Mouse (Mus musculus): ENCODE data around the gene Mfng.

Mfng gene

GRCm38 (mm10) chr15:78773290-78773729 lies at the start of gene Mfng:
TSS of gene Mfng (minus strand) at chr15:78773475.
- peak; percentile 44 to 53 for DNase-seq (ENCODE audit: low spot score in 2 of 2)

GRCm38 (mm10) chr15:78816074-78816391 lies 42.8 kb upstream of the Mfng start:
- DNase-seq (ENCODE audit: low spot score in 2 of 2) = no peak

GRCm38 (mm10) chr15:78815314-78816073 lies 42.2 kb upstream of the Mfng start:
- no peak for DNase-seq (ENCODE audit: low spot score in 2 of 2)

GRCm38 (mm10) chr15:78813603-78814002 lies 40.3 kb upstream of the Mfng start:
- DNase-seq (ENCODE audit: low spot score in 2 of 2) = no peak

GRCm38 (mm10) chr15:78810146-78810545 lies 36.9 kb upstream of the Mfng start:
- no peak for DNase-seq (ENCODE audit: low spot score in 2 of 2)

GRCm38 (mm10) chr15:78809739-78810138 lies 36.5 kb upstream of the Mfng start:
- no peak for DNase-seq (ENCODE audit: low spot score in 2 of 2)

GRCm38 (mm10) chr15:78808980-78809379 lies 35.7 kb upstream of the Mfng start:
- no peak for DNase-seq (ENCODE audit: low spot score in 2 of 2)

GRCm38 (mm10) chr15:78807141-78807540 lies 33.9 kb upstream of the Mfng start:
- DNase-seq (ENCODE audit: low spot score in 2 of 2) = no peak

GRCm38 (mm10) chr15:78806614-78807013 lies 33.3 kb upstream of the Mfng start:
- no peak for DNase-seq (ENCODE audit: low spot score in 2 of 2)

- DNase-seq (ENCODE audit: low spot score in 2 of 2) = no peak
Measured at GRCm38 (mm10) chr15:78805351-78805750, 32.1 kb upstream of the Mfng start.

GRCm38 (mm10) chr15:78804326-78804725 lies 31.1 kb upstream of the Mfng start:
- DNase-seq (ENCODE audit: low spot score in 2 of 2) = no peak

- DNase-seq (ENCODE audit: low spot score in 2 of 2) = no peak
Measured at GRCm38 (mm10) chr15:78803499-78803900, 30.2 kb upstream of the Mfng start.

- DNase-seq (ENCODE audit: low spot score in 2 of 2) = no peak
Measured at GRCm38 (mm10) chr15:78802776-78803391, 29.6 kb upstream of the Mfng start, which contains the start of gene Card10. TSS of gene Card10 (minus strand) at chr15:78803042.

- DNase-seq (ENCODE audit: low spot score in 2 of 2) = no peak
Measured at GRCm38 (mm10) chr15:78801971-78802741, 28.9 kb upstream of the Mfng start.

GRCm38 (mm10) chr15:78801571-78801970 lies 28.3 kb upstream of the Mfng start:
- DNase-seq (ENCODE audit: low spot score in 2 of 2) = no peak

GRCm38 (mm10) chr15:78799029-78799428 lies 25.8 kb upstream of the Mfng start:
- no peak for DNase-seq (ENCODE audit: low spot score in 2 of 2)

- DNase-seq (ENCODE audit: low spot score in 2 of 2) = no peak
Measured at GRCm38 (mm10) chr15:78797060-78797329, 23.7 kb upstream of the Mfng start.

GRCm38 (mm10) chr15:78796196-78797059 lies 23.2 kb upstream of the Mfng start:
- no peak for DNase-seq (ENCODE audit: low spot score in 2 of 2)

- DNase-seq (ENCODE audit: low spot score in 2 of 2) = no peak
Measured at GRCm38 (mm10) chr15:78790990-78791389, 17.7 kb upstream of the Mfng start.

GRCm38 (mm10) chr15:78790451-78790850 lies 17.2 kb upstream of the Mfng start:
- no peak for DNase-seq (ENCODE audit: low spot score in 2 of 2)

GRCm38 (mm10) chr15:78789721-78790323 lies 16.5 kb upstream of the Mfng start:
- no peak for DNase-seq (ENCODE audit: low spot score in 2 of 2)

GRCm38 (mm10) chr15:78788042-78788441 lies 14.8 kb upstream of the Mfng start:
- no peak for DNase-seq (ENCODE audit: low spot score in 2 of 2)

Measured in frontal cortex, postnatal 14 days (tissue).